ENCODE assay signal across 9 mouse cellular contexts in genomic region chr14:99894708-99895383, GRCm38 (mm10).
DNase-seq lines count a peak whose midpoint lies in the region; ATAC-seq lines count a peak whose summit lies in the region.
"Had no signal": no experiment of that assay in that cellular context is flagged by ENCODE, and none has a peak within 500 bp of the region (broad histone marks: within the 10 kb centered on the region; RNA-seq: fewer than 3 reads in every experiment).

No protein-coding gene starts in this region.

- H3K9ac ChIP-seq in midbrain, embryonic 16.5 days (ENCODE audit: low read depth, low read length), result no peak overlapping the region
- no peak overlapping the region for H3K9ac ChIP-seq in stomach, embryonic 15.5 days
- H3K9ac ChIP-seq: embryonic facial prominence, embryonic 13.5 days had no signal

- no peaks in the 10 kb centered on the region for H3K27me3 ChIP-seq in limb, embryonic 10.5 days (ENCODE audit: low read depth, poor library complexity, severe bottlenecking)
- no peaks in the 10 kb centered on the region for H3K27me3 ChIP-seq in midbrain, embryonic 16.5 days (ENCODE audit: control insufficient read depth, insufficient read depth, low read depth, low read length)
- no peaks in the 10 kb centered on the region for H3K27me3 ChIP-seq in stomach, embryonic 15.5 days (replicated peaks)
- H3K27me3 ChIP-seq: embryonic facial prominence, embryonic 13.5 days had no signal

- no peaks in the 10 kb centered on the region for H3K9me3 ChIP-seq in limb, embryonic 10.5 days (replicated peaks)
- H3K9me3 ChIP-seq in midbrain, embryonic 16.5 days (replicated peaks; ENCODE audit: control insufficient read depth, low read length, poor library complexity, severe bottlenecking), result no peaks in the 10 kb centered on the region
- no peaks in the 10 kb centered on the region for H3K9me3 ChIP-seq in stomach, embryonic 15.5 days
- H3K9me3 ChIP-seq: embryonic facial prominence, embryonic 13.5 days had no signal

- no peak overlapping the region for H3K4me3 ChIP-seq in limb, embryonic 10.5 days
- no peak overlapping the region for H3K4me3 ChIP-seq in midbrain, embryonic 16.5 days (ENCODE audit: low read depth, low read length)
- H3K4me3 ChIP-seq in stomach, embryonic 15.5 days (replicated peaks), result no peak overlapping the region
- H3K4me3 ChIP-seq: embryonic facial prominence, embryonic 13.5 days had no signal

- no peak overlapping the region for H3K4me2 ChIP-seq in midbrain, embryonic 16.5 days (ENCODE audit: low read length)
- no peak overlapping the region for H3K4me2 ChIP-seq in stomach, embryonic 15.5 days
- H3K4me2 ChIP-seq: embryonic facial prominence, embryonic 13.5 days had no signal

- ATAC-seq in midbrain, embryonic 16.5 days, result peak; percentile 77
- ATAC-seq in stomach, embryonic 15.5 days (ENCODE audit: insufficient read depth, low FRiP score, low read depth), result peak; percentile 63; the same call in 1 of the 2 replicates

- 25% methylated on average over 7 of the region's 7 CpGs for WGBS in limb, embryonic 10.5 days
- 18% methylated on average over 7 of the region's 7 CpGs for WGBS in midbrain, embryonic 16.5 days
- 20% methylated on average over 7 of the region's 7 CpGs for WGBS in stomach, embryonic 15.5 days

- H3K27ac ChIP-seq in limb, embryonic 10.5 days, result no peak overlapping the region
- no peak overlapping the region for H3K27ac ChIP-seq in midbrain, embryonic 16.5 days (ENCODE audit: low read length)
- H3K27ac ChIP-seq in stomach, embryonic 15.5 days, result no peak overlapping the region
- H3K27ac ChIP-seq: embryonic facial prominence, embryonic 13.5 days had no signal

- peak; percentile 26 to 36 for DNase-seq in B cell, adult 2 months
- DNase-seq in adrenal gland, adult 18-20 months (ENCODE audit: low spot score in 2 of 2), result peak; percentile 54 to 59
- DNase-seq in embryo, embryonic 10.5 days (ENCODE audit: low spot score), result peak; percentile 86
- DNase-seq in gastrocnemius, postnatal 25 days, result peak; percentile 22
- peak; percentile 22 to 73 for DNase-seq in kidney, adult 8-10 months
- DNase-seq in limb, embryonic 10.5 days (ENCODE audit: low spot score), result peak; percentile 68

- no peaks in the 10 kb centered on the region for H3K4me1 ChIP-seq in limb, embryonic 10.5 days
- H3K4me1 ChIP-seq in midbrain, embryonic 16.5 days (ENCODE audit: control insufficient read depth, insufficient read depth, low read length), result no peaks in the 10 kb centered on the region
- no peaks in the 10 kb centered on the region for H3K4me1 ChIP-seq in stomach, embryonic 15.5 days
- H3K4me1 ChIP-seq: embryonic facial prominence, embryonic 13.5 days had no signal

- H3K36me3 ChIP-seq in limb, embryonic 10.5 days, result peaks cover 12% of the 10 kb centered on the region
- no peaks in the 10 kb centered on the region for H3K36me3 ChIP-seq in midbrain, embryonic 16.5 days (ENCODE audit: control insufficient read depth, insufficient read depth, low read length)
- H3K36me3 ChIP-seq in stomach, embryonic 15.5 days, result no peaks in the 10 kb centered on the region

Comparison
In these comparisons a context has a peak if more than half of its experiments do, and no peak if none do; other contexts are left out.
1. DNase-seq: peak in every context shown above with its lines; median percentile 86 in embryo, embryonic 10.5 days; 68 in limb, embryonic 10.5 days; 56 in adrenal gland, adult 18-20 months; 48 in kidney, adult 8-10 months; 31 in B cell, adult 2 months; 22 in gastrocnemius, postnatal 25 days.